Mouse (Mus musculus): ENCODE measurements around the gene Gm10643. TPM values are rescaled to one million over a fixed set of nuclear protein-coding genes. Genes with fewer than 3 reads are reported as not detected.
A peak's percentile ranks its signal among the peaks of the same experiment; 100 is the strongest.

Gene Gm10643
- polyA plus RNA-seq (2015; fragmentation: Nextera tagmentation; extraction: Ambion mirVana), result 1.0 and 1.1 TPM in 2 replicates

- Histone ChIP-seq H3K27ac (ENCODE audit: low read length) (peak within 1 kb of the TSS; percentile 69), H3K4me1 (replicated peaks; ENCODE audit: control insufficient read depth, insufficient read depth, low read length) (peaks cover 17% of the 10 kb centered on the region), H3K9me3 (ENCODE audit: control insufficient read depth, low read length) (no peaks in the 10 kb centered on the region), H3K27me3 (replicated peaks; ENCODE audit: control insufficient read depth, insufficient read depth, low read length) (no peaks in the 10 kb centered on the region), H3K9ac (replicated peaks; ENCODE audit: low read depth, low read length) (peak within 1 kb of the TSS; percentile 69), H3K4me2 (ENCODE audit: low read length) (peak within 1 kb of the TSS; percentile 82), H3K4me3 (replicated peaks; ENCODE audit: low read length) (peak within 1 kb of the TSS; percentile 91), H3K36me3 (ENCODE audit: control insufficient read depth, insufficient read depth) (no peaks in the 10 kb centered on the region)
- ATAC-seq, result no peak
- 96% methylated on average over 1 of the region's 1 CpGs for WGBS
Measured at GRCm38 (mm10) chr8:84065037-84065436, at the start of gene Gm10643. TSS of gene Gm10643 (minus strand) at chr8:84065137.

- H3K4me3 ChIP-seq (replicated peaks; ENCODE audit: low read length), result no peak overlapping the region
- ATAC-seq, result no peak
- H3K9me3 ChIP-seq (ENCODE audit: control insufficient read depth, low read length), result no peaks in the 10 kb centered on the region
- H3K36me3 ChIP-seq (ENCODE audit: control insufficient read depth, insufficient read depth), result no peaks in the 10 kb centered on the region
- no peak overlapping the region for H3K4me2 ChIP-seq (ENCODE audit: low read length)
- WGBS, result 94% methylated on average over 6 of the region's 6 CpGs
- peaks cover 24% of the 10 kb centered on the region for H3K4me1 ChIP-seq (replicated peaks; ENCODE audit: control insufficient read depth, insufficient read depth, low read length)
- H3K27me3 ChIP-seq (replicated peaks; ENCODE audit: control insufficient read depth, insufficient read depth, low read length), result no peaks in the 10 kb centered on the region
- no peak overlapping the region for H3K9ac ChIP-seq (replicated peaks; ENCODE audit: low read depth, low read length)
- H3K27ac ChIP-seq (ENCODE audit: low read length), result no peak overlapping the region
Measured at GRCm38 (mm10) chr8:84106216-84107040, 41.5 kb upstream of the Gm10643 start.

GRCm38 (mm10) chr8:84105676-84106075 is 40.7 kb upstream of the Gm10643 start:
- H3K9me3 ChIP-seq (ENCODE audit: control insufficient read depth, low read length), result no peaks in the 10 kb centered on the region
- peaks cover 24% of the 10 kb centered on the region for H3K4me1 ChIP-seq (replicated peaks; ENCODE audit: control insufficient read depth, insufficient read depth, low read length)
- peak overlapping the region; percentile 58 for H3K4me2 ChIP-seq (ENCODE audit: low read length)
- peak overlapping the region; percentile 70; the same call in 1 of the 2 replicates for H3K9ac ChIP-seq (replicated peaks; ENCODE audit: low read depth, low read length)
- 87% methylated on average over 2 of the region's 2 CpGs for WGBS
- no peak for ATAC-seq
- no peak overlapping the region for H3K4me3 ChIP-seq (replicated peaks; ENCODE audit: low read length)
- no peak overlapping the region; the same call in 1 of the 2 replicates for H3K27ac ChIP-seq (ENCODE audit: low read length)
- H3K36me3 ChIP-seq (ENCODE audit: control insufficient read depth, insufficient read depth), result no peaks in the 10 kb centered on the region
- no peaks in the 10 kb centered on the region for H3K27me3 ChIP-seq (replicated peaks; ENCODE audit: control insufficient read depth, insufficient read depth, low read length)

- H3K36me3 ChIP-seq (ENCODE audit: control insufficient read depth, insufficient read depth), result no peaks in the 10 kb centered on the region
- peak within 1 kb of the TSS; percentile 75 for H3K4me2 ChIP-seq (ENCODE audit: low read length)
- peak within 1 kb of the TSS; percentile 82 for H3K9ac ChIP-seq (replicated peaks; ENCODE audit: low read depth, low read length)
- 6% methylated on average over 42 of the region's 42 CpGs for WGBS
- peaks cover 24% of the 10 kb centered on the region for H3K4me1 ChIP-seq (replicated peaks; ENCODE audit: control insufficient read depth, insufficient read depth, low read length)
- ATAC-seq, result peak; percentile 97
- peak within 1 kb of the TSS; percentile 91 for H3K27ac ChIP-seq (ENCODE audit: low read length)
- H3K4me3 ChIP-seq (replicated peaks; ENCODE audit: low read length), result peak within 1 kb of the TSS; percentile 75
- H3K9me3 ChIP-seq (ENCODE audit: control insufficient read depth, low read length), result no peaks in the 10 kb centered on the region
- no peaks in the 10 kb centered on the region for H3K27me3 ChIP-seq (replicated peaks; ENCODE audit: control insufficient read depth, insufficient read depth, low read length)
Measured at GRCm38 (mm10) chr8:84104697-84105609, 40.0 kb upstream of the Gm10643 start, which contains the start of gene Dcaf15. TSS of gene Dcaf15 (minus strand) at chr8:84104768.

GRCm38 (mm10) chr8:84104221-84104620 is 39.3 kb upstream of the Gm10643 start:
- WGBS, result under 1% methylated on average over 27 of the region's 29 CpGs
- Histone ChIP-seq H3K9ac (replicated peaks; ENCODE audit: low read depth, low read length) (peak overlapping the region; percentile 82), H3K9me3 (ENCODE audit: control insufficient read depth, low read length) (no peaks in the 10 kb centered on the region), H3K4me2 (ENCODE audit: low read length) (peak overlapping the region; percentile 75), H3K36me3 (ENCODE audit: control insufficient read depth, insufficient read depth) (no peaks in the 10 kb centered on the region), H3K4me1 (replicated peaks; ENCODE audit: control insufficient read depth, insufficient read depth, low read length) (peaks cover 24% of the 10 kb centered on the region), H3K27me3 (replicated peaks; ENCODE audit: control insufficient read depth, insufficient read depth, low read length) (no peaks in the 10 kb centered on the region), H3K4me3 (replicated peaks; ENCODE audit: low read length) (peak overlapping the region; percentile 75), H3K27ac (ENCODE audit: low read length) (peak overlapping the region; percentile 91)
- ATAC-seq, result peak; percentile 68

- Histone ChIP-seq H3K9me3 (ENCODE audit: control insufficient read depth, low read length) (no peaks in the 10 kb centered on the region), H3K4me3 (replicated peaks; ENCODE audit: low read length) (peak overlapping the region; percentile 75), H3K9ac (replicated peaks; ENCODE audit: low read depth, low read length) (peak overlapping the region; percentile 82), H3K36me3 (ENCODE audit: control insufficient read depth, insufficient read depth) (no peaks in the 10 kb centered on the region), H3K4me2 (ENCODE audit: low read length) (peak overlapping the region; percentile 75), H3K27ac (ENCODE audit: low read length) (peak overlapping the region; percentile 91), H3K27me3 (replicated peaks; ENCODE audit: control insufficient read depth, insufficient read depth, low read length) (no peaks in the 10 kb centered on the region), H3K4me1 (replicated peaks; ENCODE audit: control insufficient read depth, insufficient read depth, low read length) (peaks cover 24% of the 10 kb centered on the region)
- ATAC-seq, result no peak
- 47% methylated on average over 3 of the region's 3 CpGs for WGBS
Measured at GRCm38 (mm10) chr8:84103601-84104000, 38.7 kb upstream of the Gm10643 start.

GRCm38 (mm10) chr8:84101476-84102270 is 36.7 kb upstream of the Gm10643 start:
- Histone ChIP-seq H3K4me1 (replicated peaks; ENCODE audit: control insufficient read depth, insufficient read depth, low read length) (peaks cover 24% of the 10 kb centered on the region), H3K36me3 (ENCODE audit: control insufficient read depth, insufficient read depth) (peaks cover 9% of the 10 kb centered on the region), H3K4me3 (replicated peaks; ENCODE audit: low read length) (no peak overlapping the region), H3K27ac (ENCODE audit: low read length) (no peak overlapping the region), H3K9me3 (ENCODE audit: control insufficient read depth, low read length) (no peaks in the 10 kb centered on the region), H3K27me3 (replicated peaks; ENCODE audit: control insufficient read depth, insufficient read depth, low read length) (no peaks in the 10 kb centered on the region), H3K9ac (replicated peaks; ENCODE audit: low read depth, low read length) (no peak overlapping the region), H3K4me2 (ENCODE audit: low read length) (no peak overlapping the region)
- 91% methylated on average over 25 of the region's 25 CpGs for WGBS
- ATAC-seq, result no peak

- Histone ChIP-seq H3K27me3 (replicated peaks; ENCODE audit: control insufficient read depth, insufficient read depth, low read length) (no peaks in the 10 kb centered on the region), H3K36me3 (ENCODE audit: control insufficient read depth, insufficient read depth) (peaks cover 19% of the 10 kb centered on the region)
- 94% methylated on average over 7 of the region's 7 CpGs for WGBS
Measured at GRCm38 (mm10) chr8:84098376-84098775, 33.4 kb upstream of the Gm10643 start.

More at GRCm38 (mm10) chr8:84098376-84098775, 33.4 kb upstream of the Gm10643 start:
- H3K4me2 ChIP-seq (ENCODE audit: low read length), result no peak overlapping the region
- no peak overlapping the region for H3K9ac ChIP-seq (replicated peaks; ENCODE audit: low read depth, low read length)
- ATAC-seq, result no peak
- H3K27ac ChIP-seq (ENCODE audit: low read length), result no peak overlapping the region
- H3K9me3 ChIP-seq (ENCODE audit: control insufficient read depth, low read length), result no peaks in the 10 kb centered on the region
- peaks cover 12% of the 10 kb centered on the region for H3K4me1 ChIP-seq (replicated peaks; ENCODE audit: control insufficient read depth, insufficient read depth, low read length)
- H3K4me3 ChIP-seq (replicated peaks; ENCODE audit: low read length), result no peak overlapping the region

All from forebrain, embryonic 16.5 days (tissue).